Mouse (Mus musculus) C2C12 (cell line): Measurements from ENCODE around the gene Gsto1.

Experiments
- CEBPB ChIP-seq: IDR thresholded peaks from one replicate; pipeline ENCODE4 v1.6.1; 2011; ENCODE audit warnings: low read depth, mild to moderate bottlenecking, control low read depth, moderate library complexity
- CTCF ChIP-seq: IDR thresholded peaks from one replicate; pipeline ENCODE4 v1.5.1; 2011; ENCODE audit not compliant: control insufficient read depth, insufficient read depth, insufficient read length
- MAX ChIP-seq: IDR thresholded peaks from one replicate; pipeline ENCODE4 v1.6.1; 2011; ENCODE audit warnings: mild to moderate bottlenecking, control low read depth
- MYOD1 ChIP-seq: IDR thresholded peaks from one replicate; pipeline ENCODE4 v1.6.1; 2011; ENCODE audit warnings: low read depth; ENCODE audit not compliant: control insufficient read depth, insufficient read length
- MYOG ChIP-seq: IDR thresholded peaks from one replicate; pipeline ENCODE4 v1.6.1; 2011; ENCODE audit not compliant: control insufficient read depth, insufficient read length; ENCODE audit errors: extremely low read depth
- USF1 ChIP-seq: IDR thresholded peaks from one replicate; pipeline ENCODE4 v1.6.1; 2011; ENCODE audit warnings: low read depth, mild to moderate bottlenecking, control low read depth, moderate library complexity

GRCm38 (mm10) chr19:47871515-47871914 is 16.7 kb downstream of the Gsto1 start:
- TF ChIP-seq CTCF (no peak), USF1 (no peak), CEBPB (no peak), MAX (no peak), MYOG (no peak), MYOD1 (no peak)
